Mouse (Mus musculus) heart, postnatal 0 days (tissue): ENCODE measurements around the gene Brsk1. TPM values are rescaled to one million over a fixed set of nuclear protein-coding genes. Genes with fewer than 3 reads are reported as not detected.
A peak's percentile ranks its signal among the peaks of the same experiment; 100 is the strongest.

Experiments
- ATAC-seq: fragments of 200-750 bp; cut with Nextera tagmentation; 2 replicates; pipeline ENCODE4 v1.8.0; 2017; ENCODE audit warnings: low read depth, moderate number of reproducible peaks, moderate library complexity; ENCODE audit not compliant: insufficient read depth
- DNase-seq: peaks from one replicate; pipeline ENCODE4 v3.0.0-alpha.2; 2016; ENCODE audit warnings: low spot score
- H3K27ac ChIP-seq: fragments of 300-500 bp; sonication (generic); 2 replicates; pipeline ENCODE4 v1.5.1; 2014; ENCODE audit warnings: low read depth, mild to moderate bottlenecking
- H3K27me3 ChIP-seq: fragments of 300-500 bp; sonication (generic); 2 replicates; pipeline ENCODE4 v1.6.1; 2014; ENCODE audit warnings: low read length, mixed read lengths; ENCODE audit not compliant: control insufficient read depth, insufficient read depth
- H3K36me3 ChIP-seq: fragments of 300-500 bp; sonication (generic); replicated peaks from 2 replicates; pipeline ENCODE4 v1.6.1; 2014; ENCODE audit warnings: low read length, mixed read lengths; ENCODE audit not compliant: control insufficient read depth, insufficient read depth
- H3K4me1 ChIP-seq: fragments of 300-500 bp; sonication (generic); 2 replicates; pipeline ENCODE4 v1.6.1; 2014; ENCODE audit warnings: antibody characterized with exemption; ENCODE audit not compliant: control insufficient read depth, insufficient read depth
- H3K4me2 ChIP-seq: fragments of 300-500 bp; sonication (generic); 2 replicates; pipeline ENCODE4 v1.6.1; 2014; ENCODE audit warnings: low read depth, mild to moderate bottlenecking, low read length, moderate library complexity
- H3K4me3 ChIP-seq: fragments of 300-500 bp; sonication (generic); 2 replicates; pipeline ENCODE4 v1.5.1; 2014; ENCODE audit warnings: low read depth, low read length
- H3K9ac ChIP-seq: fragments of 300-500 bp; sonication (generic); replicated peaks from 2 replicates; pipeline ENCODE4 v1.6.1; 2014; ENCODE audit warnings: low read depth, low read length, mixed read lengths
- H3K9me3 ChIP-seq: fragments of 300-500 bp; sonication (generic); replicated peaks from 2 replicates; pipeline ENCODE4 v1.6.1; 2016; ENCODE audit warnings: low read length; ENCODE audit not compliant: control insufficient read depth
- CTCF ChIP-seq: IDR thresholded peaks from 2 replicates; pipeline ENCODE4 v1.5.1; 2016; ENCODE audit warnings: antibody characterized with exemption, control low read depth, low read depth
- EP300 ChIP-seq: IDR thresholded peaks from 2 replicates; pipeline ENCODE4 v1.6.1; 2016; ENCODE audit warnings: antibody characterized with exemption, low read depth
- WGBS: fragments of 180-500 bp; shearing (Covaris S2); extraction: QIAGEN DNeasy Blood & Tissue Kit; methylation state at CpG from one replicate; pipeline ENCODE4 v1.1.7; 2014; 5-methylcytosine and 5-hydroxymethylcytosine counted together
- polyA plus RNA-seq: library from polyadenylated mRNA; unstranded; fragments of >200 nt; fragmentation: Nextera tagmentation; extraction: Ambion mirVana; gene quantifications from 2 replicates; pipeline ENCODE4 v1.2.1, GENCODE M21; 2015
- total RNA-seq: library from RNA; depleted of rRNA; stranded (reverse); fragments of >200 nt; gene quantifications from 2 replicates; pipeline ENCODE4 v1.2.3, GENCODE M21; 2014; ENCODE audit warnings: low replicate concordance

The Brsk1 gene
- total and polyA plus RNA-seq, 2 experiments from 2014 or later, result 0.36 to 10.9 TPM

- peak; percentile 97 for DNase-seq
- H3K4me1 ChIP-seq, result peaks cover 42% of the 10 kb centered on the region
Observed at GRCm38 (mm10) chr7:4658912-4659551, 31.4 kb upstream of the Brsk1 start, which contains the start of gene Ppp6r1. Gene Ppp6r1, minus strand, starts transcription at chr7:4659019.

GRCm38 (mm10) chr7:4659911-4660443 is 30.4 kb upstream of the Brsk1 start:
- no peak for DNase-seq
- 64% methylated on average over 3 of the region's 3 CpGs for WGBS
- Histone ChIP-seq H3K27me3 (no peaks in the 10 kb centered on the region), H3K36me3 (peaks cover 23% of the 10 kb centered on the region), H3K9ac (no peak overlapping the region; the same call in 1 of the 2 replicates), H3K9me3 (no peaks in the 10 kb centered on the region), H3K4me1 (peaks cover 33% of the 10 kb centered on the region), H3K27ac (peak overlapping the region; percentile 88), H3K4me2 (peak overlapping the region; percentile 91), H3K4me3 (no peak overlapping the region)
- no peak for ATAC-seq
- TF ChIP-seq CTCF (no peak), EP300 (no peak)

More at GRCm38 (mm10) chr7:4658912-4659551, 31.4 kb upstream of the Brsk1 start, which contains the start of gene Ppp6r1:
- peak within 1 kb of the TSS; percentile 88 for H3K27ac ChIP-seq
- peak within 1 kb of the TSS; percentile 91 for H3K9ac ChIP-seq
- under 1% methylated on average over 54 of the region's 54 CpGs for WGBS
- TF ChIP-seq CTCF (peak; percentile 56), EP300 (peak; percentile 31)
- peaks cover 17% of the 10 kb centered on the region for H3K36me3 ChIP-seq
- H3K9me3 ChIP-seq, result no peaks in the 10 kb centered on the region
- peak; percentile 97 for ATAC-seq
- H3K4me3 ChIP-seq, result peak within 1 kb of the TSS; percentile 74
- H3K27me3 ChIP-seq, result no peaks in the 10 kb centered on the region
- H3K4me2 ChIP-seq, result peak within 1 kb of the TSS; percentile 91

DNA sequence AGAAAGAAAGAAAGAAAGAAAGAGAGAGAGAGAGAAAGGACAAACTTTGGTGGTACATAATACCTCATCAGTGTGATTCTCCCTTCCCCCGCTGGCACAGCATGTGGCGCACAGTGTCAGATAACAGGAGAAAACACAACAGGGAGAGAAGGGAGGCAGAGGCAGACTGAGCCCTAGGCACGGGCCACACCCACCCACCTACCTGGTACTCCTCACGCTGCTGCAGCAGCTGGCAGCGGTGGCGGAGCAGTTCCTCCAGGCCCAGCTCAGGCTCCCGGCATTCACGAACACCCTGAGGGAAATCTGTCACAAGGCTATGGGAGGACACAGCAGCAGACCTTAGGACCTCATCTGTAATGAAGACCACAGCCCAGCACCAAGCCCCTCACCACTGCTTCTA is 27.2 kb upstream of the Brsk1 start:
- H3K36me3 ChIP-seq, result peaks cover 35% of the 10 kb centered on the region
- H3K27me3 ChIP-seq, result no peaks in the 10 kb centered on the region
- H3K4me3 ChIP-seq, result no peak overlapping the region
- no peak for TF ChIP-seq EP300
- no peak for TF ChIP-seq CTCF
- H3K27ac ChIP-seq, result no peak overlapping the region
- ATAC-seq (no peak), DNase-seq (no peak)
- no peak overlapping the region for H3K4me2 ChIP-seq
- H3K9ac ChIP-seq, result no peak overlapping the region
- H3K9me3 ChIP-seq, result no peaks in the 10 kb centered on the region
- peaks cover 5% of the 10 kb centered on the region; the same call in 1 of the 2 replicates for H3K4me1 ChIP-seq
- 72% methylated on average over 8 of the region's 8 CpGs for WGBS

GRCm38 (mm10) chr7:4663742-4664141 is 26.7 kb upstream of the Brsk1 start:
- H3K36me3 ChIP-seq, result peaks cover 41% of the 10 kb centered on the region
- TF ChIP-seq CTCF (no peak), EP300 (no peak)
- H3K4me1 ChIP-seq, result peaks cover 5% of the 10 kb centered on the region; the same call in 1 of the 2 replicates
- no peaks in the 10 kb centered on the region for H3K9me3 ChIP-seq
- H3K27me3 ChIP-seq, result no peaks in the 10 kb centered on the region
- 91% methylated on average over 2 of the region's 2 CpGs for WGBS
- H3K9ac ChIP-seq, result no peak overlapping the region
- ATAC-seq (no peak), DNase-seq (no peak)
- no peak overlapping the region for H3K27ac ChIP-seq
- H3K4me2 ChIP-seq, result no peak overlapping the region
- H3K4me3 ChIP-seq, result no peak overlapping the region

DNA sequence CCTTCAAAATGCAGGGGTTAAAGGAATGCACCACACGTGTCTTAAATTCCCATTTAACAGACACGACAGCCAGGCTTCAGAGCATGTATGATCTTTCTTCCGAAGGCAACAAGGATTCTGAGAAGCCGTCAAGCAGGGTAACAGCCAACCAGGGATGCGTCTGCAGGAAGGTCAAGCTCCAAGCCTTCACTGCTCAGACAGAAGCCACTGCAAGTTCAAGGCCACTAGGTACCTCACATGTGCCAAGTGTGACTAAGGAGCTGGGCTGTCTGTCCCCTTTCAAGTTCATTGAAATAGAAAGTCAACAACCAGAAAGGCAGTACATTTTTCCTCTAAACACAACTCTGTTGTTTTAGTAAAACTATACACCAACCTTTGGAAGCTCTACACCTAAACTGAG is 23.5 kb upstream of the Brsk1 start:
- no peak overlapping the region for H3K4me3 ChIP-seq
- H3K36me3 ChIP-seq, result peaks cover 67% of the 10 kb centered on the region
- no peak for DNase-seq
- ATAC-seq, result no peak
- TF ChIP-seq EP300 (no peak), CTCF (no peak)
- 96% methylated on average over 5 of the region's 5 CpGs for WGBS
- H3K9ac ChIP-seq, result no peak overlapping the region
- no peaks in the 10 kb centered on the region for H3K27me3 ChIP-seq
- no peaks in the 10 kb centered on the region for H3K9me3 ChIP-seq
- no peak overlapping the region for H3K27ac ChIP-seq
- H3K4me1 ChIP-seq, result 0 out of 2 replicates have a peak, but pooled peaks cover 6% of the 10 kb centered on the region
- no peak overlapping the region for H3K4me2 ChIP-seq

DNA sequence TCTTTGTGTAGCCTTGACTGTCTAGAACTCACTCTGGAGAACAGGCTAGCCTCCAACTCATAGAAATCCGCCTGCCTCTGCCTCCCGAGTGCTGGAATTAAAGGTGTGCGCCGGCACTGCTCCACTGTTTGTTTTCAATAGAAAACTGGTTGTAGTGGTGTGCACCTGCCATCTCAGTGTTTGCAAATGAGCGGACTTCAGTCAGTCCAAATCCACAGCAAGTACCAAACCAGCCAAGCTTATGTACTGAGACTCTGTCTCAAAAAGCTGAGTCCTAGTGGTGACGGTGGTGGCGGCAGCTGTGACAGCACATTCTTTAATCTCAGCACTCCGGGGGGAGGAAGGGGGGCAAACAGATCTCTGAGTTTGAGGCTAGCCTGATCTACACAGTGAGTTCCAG is 21.9 kb upstream of the Brsk1 start:
- H3K27ac ChIP-seq, result no peak overlapping the region
- no peak for DNase-seq
- H3K9me3 ChIP-seq, result no peaks in the 10 kb centered on the region
- no peak for TF ChIP-seq EP300
- no peak for TF ChIP-seq CTCF
- H3K36me3 ChIP-seq, result peaks cover 55% of the 10 kb centered on the region
- no peak for ATAC-seq
- H3K4me2 ChIP-seq, result no peak overlapping the region
- H3K4me1 ChIP-seq, result peaks cover 6% of the 10 kb centered on the region; the same call in 1 of the 2 replicates
- no peaks in the 10 kb centered on the region for H3K27me3 ChIP-seq
- no peak overlapping the region for H3K9ac ChIP-seq
- H3K4me3 ChIP-seq, result no peak overlapping the region
- 94% methylated on average over 8 of the region's 8 CpGs for WGBS
